Mouse (Mus musculus): ENCODE results near the gene Cdh1.
"Not testable (repeated sequence)": the region's sequence is repeated elsewhere in the genome, so short reads cannot be mapped to it uniquely, and the experiment has no call there.

The Cdh1 gene

GRCm38 (mm10) chr8:106603131-106603819, at the start of gene Cdh1:
TSS of gene Cdh1 (plus strand) at chr8:106603351.
- DNase-seq (ENCODE audit: low read depth): no peak

GRCm38 (mm10) chr8:106554011-106554410, 49.1 kb upstream of the Cdh1 start:
- DNase-seq (ENCODE audit: low read depth): no peak

- peak; percentile 79 for DNase-seq (ENCODE audit: low read depth)
These were observed 47.0 kb upstream of the Cdh1 start for GRCm38 (mm10) chr8:106556068-106556645.

GRCm38 (mm10) chr8:106559844-106560243, 43.3 kb upstream of the Cdh1 start:
- DNase-seq (ENCODE audit: low read depth): peak; percentile 73

GRCm38 (mm10) chr8:106561097-106561865, 41.9 kb upstream of the Cdh1 start:
- peak; percentile 90 for DNase-seq (ENCODE audit: low read depth)

GRCm38 (mm10) chr8:106563691-106564182, 39.4 kb upstream of the Cdh1 start:
- peak; percentile 17 for DNase-seq (ENCODE audit: low read depth)

- no peak for DNase-seq (ENCODE audit: low read depth)
These were observed 34.1 kb upstream of the Cdh1 start for GRCm38 (mm10) chr8:106569006-106569405.

GRCm38 (mm10) chr8:106570386-106570785, 32.8 kb upstream of the Cdh1 start:
- DNase-seq (ENCODE audit: low read depth): no peak

GRCm38 (mm10) chr8:106571551-106572172, 31.5 kb upstream of the Cdh1 start:
- no peak for DNase-seq (ENCODE audit: low read depth)

- not testable (repeated sequence) for DNase-seq (ENCODE audit: low read depth)
These were observed 31.0 kb upstream of the Cdh1 start for GRCm38 (mm10) chr8:106572175-106572574.

- DNase-seq (ENCODE audit: low read depth): not testable (repeated sequence)
These were observed 30.0 kb upstream of the Cdh1 start, which contains the start of gene Gm10073 for GRCm38 (mm10) chr8:106573168-106573567. TSS of gene Gm10073 (minus strand) at chr8:106573461.

GRCm38 (mm10) chr8:106574283-106574682, 28.9 kb upstream of the Cdh1 start:
- DNase-seq (ENCODE audit: low read depth): no peak

- peak; percentile 85 for DNase-seq (ENCODE audit: low read depth)
These were observed 26.1 kb upstream of the Cdh1 start for GRCm38 (mm10) chr8:106576849-106577555.

- no peak for DNase-seq (ENCODE audit: low read depth)
These were observed 23.6 kb upstream of the Cdh1 start for GRCm38 (mm10) chr8:106579510-106579909.

- no peak for DNase-seq (ENCODE audit: low read depth)
These were observed 21.6 kb upstream of the Cdh1 start for GRCm38 (mm10) chr8:106581344-106582088.

GRCm38 (mm10) chr8:106584942-106585670, 18.0 kb upstream of the Cdh1 start:
- DNase-seq (ENCODE audit: low read depth): no peak

- DNase-seq (ENCODE audit: low read depth): no peak
These were observed 17.5 kb upstream of the Cdh1 start for GRCm38 (mm10) chr8:106585671-106586037.

GRCm38 (mm10) chr8:106586896-106587295, 16.3 kb upstream of the Cdh1 start:
- DNase-seq (ENCODE audit: low read depth): no peak

- no peak for DNase-seq (ENCODE audit: low read depth)
These were observed 14.4 kb upstream of the Cdh1 start for GRCm38 (mm10) chr8:106588443-106589431.
